Mouse (Mus musculus) v-Abl transformed pro-B cells (cell line): ENCODE results near the gene Tmem256.

Source experiments
- in situ Hi-C, 2 experiments: fragments of 400-800 bp; cut with MboI; formaldehyde crosslinking; loops; one replicate each; pipeline ENCODE4 v1.15.1; 2025; ENCODE audit not compliant: unreplicated experiment in 2 of 2

The Tmem256 gene

GRCm38 (mm10) chr11:69807641-69808040 lies 30.7 kb upstream of the Tmem256 start:
- in situ Hi-C loops, result loop anchor here in 1 of 2 experiments (5.0 kb wide), 2 partner anchors 35 to 70 kb away; partner anchors contain the start of gene Tmem95

GRCm38 (mm10) chr11:69810280-69810679 lies 28.0 kb upstream of the Tmem256 start:
- in situ Hi-C loops, result no loop called here

- in situ Hi-C loops, result no loop called here
These were observed 23.2 kb upstream of the Tmem256 start, which contains the start of gene Gm39566 for GRCm38 (mm10) chr11:69815155-69815554. Gm39566 (minus strand) TSS chr11:69815298.

GRCm38 (mm10) chr11:69816520-69816919 lies 21.8 kb upstream of the Tmem256 start:
- in situ Hi-C loops, result no loop called here

- in situ Hi-C loops, result no loop called here
These were observed 19.9 kb upstream of the Tmem256 start, which contains the start of gene Spem2 for GRCm38 (mm10) chr11:69818365-69818764. Spem2 (minus strand) TSS chr11:69818465.

- in situ Hi-C loops, result no loop called here
These were observed 19.4 kb upstream of the Tmem256 start for GRCm38 (mm10) chr11:69818871-69819270.

- in situ Hi-C loops, result no loop called here
These were observed 16.2 kb upstream of the Tmem256 start, which contains the start of gene Spem1 for GRCm38 (mm10) chr11:69822080-69822479. Spem1 (minus strand) TSS chr11:69822180.

GRCm38 (mm10) chr11:69823456-69823855 lies 14.9 kb upstream of the Tmem256 start:
- in situ Hi-C loops, result no loop called here

- in situ Hi-C loops, result no loop called here
These were observed 9.5 kb upstream of the Tmem256 start for GRCm38 (mm10) chr11:69828832-69829231.

- in situ Hi-C loops, result no loop called here
These were observed 4.8 kb upstream of the Tmem256 start for GRCm38 (mm10) chr11:69833554-69833953.

- in situ Hi-C loops, result no loop called here
These were observed 4.2 kb upstream of the Tmem256 start for GRCm38 (mm10) chr11:69834001-69834549.

GRCm38 (mm10) chr11:69835326-69835965 lies 2.9 kb upstream of the Tmem256 start:
- in situ Hi-C loops, result no loop called here

- in situ Hi-C loops, result no loop called here
These were observed 2.4 kb upstream of the Tmem256 start for GRCm38 (mm10) chr11:69835966-69836335.

GRCm38 (mm10) chr11:69836703-69837576 lies 1.4 kb upstream of the Tmem256 start:
- in situ Hi-C loops, result no loop called here

- in situ Hi-C loops, result no loop called here
These were observed 736 bp upstream of the Tmem256 start, which contains the start of gene Nlgn2 for GRCm38 (mm10) chr11:69837604-69837951. Nlgn2 (minus strand) TSS chr11:69837784.

GRCm38 (mm10) chr11:69838714-69839104 lies 395 bp downstream of the Tmem256 start:
- in situ Hi-C loops, result no loop called here

GRCm38 (mm10) chr11:69846198-69846680 lies 7.9 kb downstream of the Tmem256 start, which contains the start of gene Plscr3:
Plscr3 (plus strand) TSS chr11:69846376.
- in situ Hi-C loops, result no loop called here

GRCm38 (mm10) chr11:69846738-69847688 lies 8.7 kb downstream of the Tmem256 start:
- in situ Hi-C loops, result no loop called here

- in situ Hi-C loops, result no loop called here
These were observed 9.7 kb downstream of the Tmem256 start for GRCm38 (mm10) chr11:69848021-69848420.

GRCm38 (mm10) chr11:69849128-69849527 lies 10.8 kb downstream of the Tmem256 start:
- in situ Hi-C loops, result no loop called here
